Comparison of ENCODE assay signal across 11 mouse cellular contexts in the genomic region with DNA sequence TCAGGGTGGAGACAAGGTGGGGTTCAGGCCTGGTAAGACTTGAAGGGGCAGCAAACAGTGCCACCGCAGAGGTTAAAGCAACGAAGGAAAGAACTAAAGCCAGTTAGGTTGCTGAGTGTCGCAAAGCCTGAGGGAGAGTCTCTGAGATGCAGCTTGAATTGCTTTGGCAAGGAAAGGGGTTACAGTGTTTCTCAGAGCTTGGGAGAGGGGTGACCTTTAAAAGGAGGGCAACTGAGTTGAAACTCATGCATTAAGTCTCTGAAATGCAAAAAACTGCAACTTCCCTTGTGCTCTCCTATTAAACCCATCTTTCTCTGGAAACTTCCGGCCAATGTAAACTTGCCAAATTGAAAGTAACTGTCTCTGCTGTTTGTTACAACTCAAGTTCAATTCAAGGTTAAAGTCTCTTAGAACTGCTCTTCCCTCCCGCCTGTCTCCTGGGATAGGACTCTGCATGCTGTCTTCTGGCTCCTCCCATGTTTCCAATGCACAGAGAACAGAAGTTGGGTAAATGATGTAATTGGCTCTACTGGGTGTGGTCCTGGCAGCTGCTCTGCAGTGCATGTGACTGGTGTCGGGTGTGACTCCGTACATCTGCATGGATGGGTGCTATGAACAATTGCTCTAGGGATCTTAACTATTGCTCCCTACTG.
DNase-seq lines count a peak whose midpoint lies in the region; ATAC-seq and TF ChIP-seq lines count a peak whose summit lies in the region.
"Had no signal": no experiment of that assay in that cellular context is flagged by ENCODE, and none has a peak within 500 bp of the region (broad histone marks: within the 10 kb centered on the region; RNA-seq: fewer than 3 reads in every experiment).

No protein-coding gene starts in this region.

- H3K9ac ChIP-seq in kidney, embryonic 16.5 days (replicated peaks; ENCODE audit: low read length) = no peak overlapping the region
- H3K9ac ChIP-seq in forebrain, embryonic 16.5 days (replicated peaks; ENCODE audit: low read depth, low read length) = no peak overlapping the region

- H3K27me3 ChIP-seq in kidney, embryonic 16.5 days (ENCODE audit: insufficient read depth, low read length) = no peaks in the 10 kb centered on the region
- no peaks in the 10 kb centered on the region for H3K27me3 ChIP-seq in heart, embryonic 10.5 days (ENCODE audit: insufficient read depth, poor library complexity, severe bottlenecking)
- H3K27me3 ChIP-seq in thymus, adult 2 months (ENCODE audit: control insufficient read depth, insufficient read depth, low read length) = no peaks in the 10 kb centered on the region
- no peaks in the 10 kb centered on the region for H3K27me3 ChIP-seq in forebrain, embryonic 16.5 days (replicated peaks; ENCODE audit: control insufficient read depth, insufficient read depth, low read length)

- no peak overlapping the region for H3K4me2 ChIP-seq in kidney, embryonic 16.5 days (replicated peaks; ENCODE audit: low read depth, low read length)
- H3K4me2 ChIP-seq in forebrain, embryonic 16.5 days (ENCODE audit: low read length) = no peak overlapping the region

- H3K27ac ChIP-seq in kidney, embryonic 16.5 days (ENCODE audit: low read length) = peak overlapping the region; percentile 10; the same call in 1 of the 2 replicates
- peak overlapping the region; percentile 56; the same call in 1 of the 2 replicates for H3K27ac ChIP-seq in heart, embryonic 10.5 days
- no peak overlapping the region for H3K27ac ChIP-seq in thymus, adult 2 months (ENCODE audit: control insufficient read depth, insufficient read depth, low read length)
- no peak overlapping the region for H3K27ac ChIP-seq in forebrain, embryonic 16.5 days (ENCODE audit: low read length)

- WGBS in kidney, embryonic 16.5 days = 66% methylated on average over 7 of the region's 7 CpGs
- 77% methylated on average over 7 of the region's 7 CpGs for WGBS in heart, embryonic 10.5 days
- 90% methylated on average over 7 of the region's 7 CpGs for WGBS in thymus, adult 2 months
- WGBS in forebrain, embryonic 16.5 days = 83% methylated on average over 7 of the region's 7 CpGs

- ATAC-seq in kidney, embryonic 16.5 days (ENCODE audit: low FRiP score, low TSS enrichment) = peak; percentile 35; the same call in 1 of the 2 replicates
- no peak for ATAC-seq in megakaryocyte-erythroid progenitor cell, adult 5-6 weeks (replicated peaks; ENCODE audit: low FRiP score, low TSS enrichment, poor library complexity, severe bottlenecking)
- no peak for ATAC-seq in forebrain, embryonic 16.5 days

- H3K4me3 ChIP-seq in kidney, embryonic 16.5 days (ENCODE audit: low read length) = no peak overlapping the region
- H3K4me3 ChIP-seq in heart, embryonic 10.5 days = no peak overlapping the region
- no peak overlapping the region for H3K4me3 ChIP-seq in thymus, adult 2 months (ENCODE audit: control insufficient read depth, insufficient read depth, low read length)
- no peak overlapping the region for H3K4me3 ChIP-seq in forebrain, embryonic 16.5 days (replicated peaks; ENCODE audit: low read length)

- no peaks in the 10 kb centered on the region for H3K9me3 ChIP-seq in kidney, embryonic 16.5 days (ENCODE audit: low read length)
- no peaks in the 10 kb centered on the region for H3K9me3 ChIP-seq in heart, embryonic 10.5 days
- no peaks in the 10 kb centered on the region for H3K9me3 ChIP-seq in forebrain, embryonic 16.5 days (ENCODE audit: control insufficient read depth, low read length)

- H3K4me1 ChIP-seq in kidney, embryonic 16.5 days (ENCODE audit: insufficient read depth, low read length) = no peaks in the 10 kb centered on the region
- peaks cover 7% of the 10 kb centered on the region for H3K4me1 ChIP-seq in heart, embryonic 10.5 days
- no peaks in the 10 kb centered on the region for H3K4me1 ChIP-seq in thymus, adult 2 months (replicated peaks; ENCODE audit: control insufficient read depth, insufficient read depth, low read length)
- H3K4me1 ChIP-seq in forebrain, embryonic 16.5 days (replicated peaks; ENCODE audit: control insufficient read depth, insufficient read depth, low read length) = no peaks in the 10 kb centered on the region

- no peak for DNase-seq in kidney, adult 18-20 months
- DNase-seq in NIH3T3 (ENCODE audit: low read depth) = peak; percentile 70
- DNase-seq in heart, embryonic 10.5 days (ENCODE audit: low spot score) = no peak
- peak; percentile 9 for DNase-seq in lung, postnatal 25 days (ENCODE audit: low spot score)
- DNase-seq in thymus, adult 2 months = no peak
- DNase-seq: embryo, embryonic 11 days; kidney, postnatal 36 days; right cerebral cortex, postnatal 4 days had no signal

- no peak for TF ChIP-seq POLR2A in thymus, adult 2 months (IDR thresholded peaks at IDR 0.05; ENCODE audit: control insufficient read depth, extremely low read depth, insufficient read depth, low read length, poor library complexity)

- H3K36me3 ChIP-seq in kidney, embryonic 16.5 days (ENCODE audit: insufficient read depth, low read length) = no peaks in the 10 kb centered on the region
- H3K36me3 ChIP-seq in heart, embryonic 10.5 days = no peaks in the 10 kb centered on the region
- no peaks in the 10 kb centered on the region for H3K36me3 ChIP-seq in thymus, adult 2 months (ENCODE audit: control insufficient read depth, insufficient read depth, low read length)
- H3K36me3 ChIP-seq in forebrain, embryonic 16.5 days (ENCODE audit: control insufficient read depth, insufficient read depth) = no peaks in the 10 kb centered on the region

- no peak for TF ChIP-seq CTCF in thymus, adult 2 months (IDR thresholded peaks at IDR 0.05; ENCODE audit: borderline replicate concordance, control insufficient read depth, extremely low read depth, insufficient read depth, low read length, poor library complexity)

Comparison
In these comparisons a context has a peak if more than half of its experiments do, and no peak if none do; other contexts are left out.
1. H3K27ac ChIP-seq: peak in kidney, embryonic 16.5 days (single experiment) and heart, embryonic 10.5 days (single experiment); none in thymus, adult 2 months (single experiment) and forebrain, embryonic 16.5 days (single experiment).
2. DNase-seq: peak in NIH3T3 (single experiment) and lung, postnatal 25 days (single experiment); none in kidney, adult 18-20 months (single experiment), heart, embryonic 10.5 days (single experiment) and thymus, adult 2 months (single experiment).